Mouse (Mus musculus): Measurements from ENCODE around the gene Mto1. TPM values are rescaled to one million over a fixed set of nuclear protein-coding genes. Genes with fewer than 3 reads are reported as not detected.
"Not testable (repeated sequence)": the region's sequence is repeated elsewhere in the genome, so short reads cannot be mapped to it uniquely, and the experiment has no call there.

Gene Mto1
- total RNA-seq, 2 experiments from 2014 or later = 14.4 to 17.3 TPM

DNA sequence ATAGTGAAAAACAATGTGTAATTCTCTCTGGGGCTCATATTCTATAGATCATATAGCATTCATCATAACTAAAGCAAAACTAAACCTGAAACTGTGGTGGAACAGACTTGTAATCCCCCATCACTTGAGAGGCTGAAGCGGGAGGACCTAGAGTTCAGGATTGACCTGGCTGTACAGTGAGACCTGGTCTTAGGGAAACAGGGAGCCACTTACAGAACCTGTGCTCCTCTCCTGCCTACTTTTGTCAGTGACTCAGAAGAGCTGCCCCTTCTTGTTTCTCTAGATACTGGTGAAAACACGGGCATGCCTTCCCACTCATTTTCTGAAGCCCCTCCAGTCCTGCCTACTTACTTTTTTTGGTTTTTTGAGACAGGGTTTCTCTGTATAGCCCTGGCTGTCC lies 26.3 kb downstream of the Mto1 start:
- DNase-seq = no peak
- intact Hi-C loops (cut with DNase I; ENCODE audit: low total_unique reads) = loop anchor here (10.0 kb wide), 1 partner anchor 51 kb away; no protein-coding TSS in a partner anchor

DNA sequence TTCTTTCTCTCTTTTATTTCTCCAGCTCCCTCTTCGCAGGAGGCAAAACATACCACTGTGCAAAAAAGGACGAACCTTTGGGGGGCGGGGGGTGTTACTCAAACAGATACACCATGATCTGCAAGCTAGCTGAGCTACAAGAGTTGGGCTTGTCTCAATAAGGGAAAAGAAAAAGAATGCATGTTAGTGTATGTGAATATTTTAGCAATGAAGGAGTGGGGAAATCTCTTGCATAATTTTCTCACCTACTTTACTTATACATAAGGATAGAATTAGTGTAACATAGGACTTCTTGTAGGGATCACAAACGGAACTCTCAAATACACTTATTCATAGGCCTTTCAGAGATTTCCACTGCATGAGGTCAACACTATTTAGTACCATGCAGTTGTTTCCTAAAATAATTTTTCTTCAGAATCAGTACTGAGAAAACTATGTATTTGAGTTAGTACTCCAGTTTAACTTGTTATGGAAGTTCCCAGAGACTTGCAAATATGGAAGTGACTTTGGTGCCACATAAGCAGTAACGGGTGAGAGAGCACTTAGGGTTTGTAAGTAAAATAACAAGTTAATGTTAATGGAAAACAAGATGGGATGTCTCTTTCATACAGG lies 26.9 kb downstream of the Mto1 start:
- no peak for DNase-seq
- intact Hi-C loops (cut with DNase I; ENCODE audit: low total_unique reads) = loop anchor here (10.0 kb wide), 1 partner anchor 50 kb away; no protein-coding TSS in a partner anchor

DNA sequence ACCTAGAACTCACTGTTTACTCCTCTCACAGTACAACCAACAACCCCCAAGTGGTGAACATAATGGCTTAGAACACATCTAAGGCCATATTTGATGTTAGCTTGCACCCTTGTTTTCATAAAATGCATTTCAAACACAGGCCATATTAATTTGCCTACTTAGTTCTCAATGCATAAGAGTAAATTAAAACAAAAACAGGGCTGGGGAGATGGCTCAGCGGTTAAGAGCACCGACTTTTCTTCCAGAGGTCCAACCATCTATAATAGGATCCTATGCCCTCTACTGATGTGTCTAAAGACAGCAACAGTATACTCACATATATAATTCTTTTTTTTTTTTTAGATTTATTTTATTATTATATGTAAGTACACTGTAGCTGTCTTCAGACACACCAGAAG lies 27.4 kb downstream of the Mto1 start:
- no peak for DNase-seq
- intact Hi-C loops (cut with DNase I; ENCODE audit: low total_unique reads) = loop anchor here (10.0 kb wide), 1 partner anchor 49 kb away; no protein-coding TSS in a partner anchor

DNA sequence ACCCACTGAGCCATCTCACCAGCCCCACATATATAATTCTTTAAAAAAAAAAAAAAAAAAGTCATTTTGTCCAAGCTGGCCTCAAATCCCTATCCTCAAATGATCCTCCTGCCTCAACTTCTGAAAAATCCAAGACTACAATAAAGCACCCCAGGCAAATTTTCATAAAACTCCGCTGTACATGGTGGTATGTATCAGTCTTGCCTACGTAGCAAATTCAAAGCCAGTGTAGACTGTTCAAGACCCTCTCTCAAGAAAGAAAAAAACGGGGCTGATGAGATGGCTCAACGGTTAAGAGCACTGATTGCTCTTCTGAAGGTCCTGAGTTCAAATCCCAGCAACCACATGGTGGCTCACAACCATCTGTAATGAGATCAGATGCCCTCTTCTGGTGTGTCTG lies 27.9 kb downstream of the Mto1 start:
- DNase-seq = no peak
- intact Hi-C loops (cut with DNase I; ENCODE audit: low total_unique reads) = loop anchor here (10.0 kb wide), 1 partner anchor 49 kb away; no protein-coding TSS in a partner anchor

DNA sequence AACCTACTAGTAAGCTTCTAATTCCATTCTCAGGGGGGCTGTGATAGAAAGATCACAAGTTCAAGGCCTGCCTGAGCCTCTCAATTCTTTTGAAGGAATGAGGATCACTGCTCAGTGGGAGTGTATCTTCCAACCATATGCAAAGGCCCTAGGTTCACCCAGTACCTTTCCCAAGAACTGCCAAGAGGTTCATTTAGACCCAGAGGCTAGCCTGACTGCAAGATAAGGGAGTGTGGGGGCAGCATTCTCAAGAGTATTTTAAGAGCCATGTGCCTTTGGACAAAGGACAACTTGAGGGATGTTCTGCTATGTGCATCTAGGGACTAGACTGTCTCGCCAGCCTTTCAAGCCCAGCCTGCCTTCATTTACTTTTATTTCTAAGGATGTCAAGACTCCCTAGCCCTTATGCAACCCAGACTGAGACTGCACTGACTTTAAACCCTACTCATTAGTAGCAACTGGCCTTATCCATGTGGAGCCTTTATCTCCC lies 28.6 kb downstream of the Mto1 start:
- no peak for DNase-seq
- intact Hi-C loops (cut with DNase I; ENCODE audit: low total_unique reads) = loop anchor here (10.0 kb wide), 1 partner anchor 48 kb away; no protein-coding TSS in a partner anchor

DNA sequence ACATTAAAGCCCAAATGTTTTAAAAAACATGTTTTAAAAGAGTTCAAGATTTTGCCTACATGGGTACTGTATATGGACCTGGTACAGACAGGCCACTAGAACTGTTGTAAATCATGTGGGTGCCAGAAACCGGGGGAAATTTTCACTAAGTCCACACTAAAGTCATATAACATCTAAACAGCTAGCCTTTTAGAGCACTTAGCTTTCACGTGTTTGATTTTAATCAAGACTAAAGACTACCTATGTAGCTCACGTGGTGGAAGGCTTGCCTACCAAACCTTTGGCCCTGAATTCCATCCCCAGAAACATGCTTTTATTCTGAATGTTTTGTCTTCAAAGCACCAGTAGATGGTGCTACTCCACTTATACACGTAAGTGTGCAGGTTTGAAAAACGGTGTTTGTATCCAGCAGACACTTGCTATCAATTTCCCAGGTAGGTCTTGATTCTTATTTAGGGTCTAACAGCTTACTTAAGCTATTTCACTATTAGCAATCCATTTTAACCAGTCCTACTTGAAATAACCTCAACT lies 29.1 kb downstream of the Mto1 start:
- DNase-seq = no peak
- intact Hi-C loops (cut with DNase I; ENCODE audit: low total_unique reads) = loop anchor here (10.0 kb wide), 1 partner anchor 48 kb away; no protein-coding TSS in a partner anchor

DNA sequence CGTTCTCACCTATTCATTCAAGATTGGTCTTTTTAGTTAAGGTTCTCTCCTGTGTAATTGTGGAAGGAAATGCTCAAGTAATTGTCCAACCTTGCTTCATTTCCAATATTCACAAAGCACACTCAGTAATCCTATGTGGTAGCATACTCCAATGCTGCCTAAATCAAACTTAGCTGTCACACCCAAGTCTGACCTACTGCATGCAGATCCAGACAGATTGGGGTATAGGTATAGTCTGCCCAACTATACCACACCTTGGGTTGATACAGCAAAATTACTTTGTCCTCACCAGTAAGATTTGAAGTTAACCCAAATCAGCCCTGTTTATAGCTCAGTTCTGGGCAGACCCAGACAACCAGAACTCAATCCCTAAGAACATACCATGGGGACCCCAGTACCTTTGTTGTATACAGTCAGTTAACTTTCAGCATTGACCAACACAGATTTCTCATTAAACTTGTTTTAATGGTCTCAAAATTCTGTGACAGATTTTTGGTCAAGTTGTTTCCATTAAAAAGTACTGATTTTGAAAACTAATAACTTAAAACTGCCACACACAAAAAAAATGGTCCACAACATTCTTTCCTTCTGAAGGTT lies 30.1 kb downstream of the Mto1 start:
- intact Hi-C loops (cut with DNase I; ENCODE audit: low total_unique reads) = loop anchor here (10.0 kb wide), 1 partner anchor 47 kb away; no protein-coding TSS in a partner anchor
- not testable (repeated sequence) for DNase-seq

DNA sequence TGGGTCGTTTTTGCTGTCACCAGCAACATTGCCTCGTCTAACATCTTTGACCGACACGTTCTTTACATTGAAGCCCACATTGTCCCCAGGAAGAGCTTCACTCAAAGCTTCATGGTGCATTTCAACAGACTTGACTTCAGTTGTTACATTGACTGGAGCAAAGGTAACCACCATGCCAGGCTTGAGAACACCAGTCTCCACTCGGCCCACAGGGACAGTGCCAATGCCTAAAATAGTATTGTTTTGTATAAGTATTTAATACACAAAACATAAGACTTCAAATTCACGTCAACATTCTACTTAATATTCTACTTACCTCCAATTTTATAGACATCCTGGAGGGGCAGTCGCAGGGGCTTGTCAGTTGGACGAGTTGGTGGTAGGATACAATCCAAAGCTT lies 31.3 kb downstream of the Mto1 start:
- intact Hi-C loops (cut with DNase I; ENCODE audit: low total_unique reads) = loop anchor here (10.0 kb wide), 1 partner anchor 45 kb away; no protein-coding TSS in a partner anchor
- not testable (repeated sequence) for DNase-seq

DNA sequence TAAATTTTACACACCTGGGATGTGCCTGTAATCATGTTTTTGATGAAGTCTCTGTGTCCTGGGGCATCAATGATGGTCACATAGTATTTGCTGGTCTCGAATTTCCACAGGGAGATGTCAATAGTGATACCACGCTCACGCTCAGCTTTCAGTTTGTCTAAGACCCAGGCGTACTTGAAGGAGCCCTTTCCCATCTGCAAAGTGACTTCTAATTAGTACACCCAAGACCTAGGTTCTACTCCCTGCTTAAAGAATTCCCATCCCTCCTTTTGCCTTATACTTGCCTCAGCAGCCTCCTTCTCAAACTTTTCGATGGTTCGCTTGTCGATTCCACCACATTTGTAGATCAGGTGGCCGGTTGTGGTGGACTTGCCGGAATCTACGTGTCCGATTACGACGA lies 32.2 kb downstream of the Mto1 start:
- intact Hi-C loops (cut with DNase I; ENCODE audit: low total_unique reads); DNase-seq: not testable (repeated sequence)

DNA sequence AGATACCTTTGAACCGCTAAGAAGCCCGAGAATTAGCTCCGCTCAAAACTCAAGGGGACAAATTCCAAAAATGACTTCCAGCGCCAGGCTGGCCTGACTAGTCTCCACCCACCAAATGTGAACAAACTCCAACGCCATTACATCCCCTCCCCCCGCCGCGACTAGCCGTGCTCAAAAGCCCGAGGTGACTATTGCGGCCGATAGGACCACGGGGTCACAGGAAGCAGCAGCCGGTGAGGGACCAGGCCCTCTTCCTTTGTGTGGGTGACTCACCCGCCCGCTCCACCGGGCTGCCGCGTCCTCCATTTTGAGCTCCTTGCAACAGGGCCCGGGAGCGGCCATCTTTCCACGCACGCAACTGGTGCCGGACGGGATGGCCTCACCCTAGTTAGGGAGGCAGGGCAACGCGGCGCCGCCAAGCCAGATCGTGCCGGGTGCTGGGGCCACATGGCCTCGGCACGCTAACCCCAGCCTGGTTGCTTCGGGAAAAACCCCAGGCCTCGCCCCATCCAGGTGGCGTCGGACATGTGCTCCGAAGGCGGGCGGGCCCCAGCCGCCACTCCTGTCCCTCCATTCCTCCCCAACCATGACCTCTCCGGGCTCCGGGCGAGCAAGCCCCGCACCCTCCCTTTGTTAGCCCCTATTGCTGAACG lies 32.8 kb downstream of the Mto1 start:
- intact Hi-C loops (cut with DNase I; ENCODE audit: low total_unique reads) = no loop called here
- peak; percentile 78 for DNase-seq

DNA sequence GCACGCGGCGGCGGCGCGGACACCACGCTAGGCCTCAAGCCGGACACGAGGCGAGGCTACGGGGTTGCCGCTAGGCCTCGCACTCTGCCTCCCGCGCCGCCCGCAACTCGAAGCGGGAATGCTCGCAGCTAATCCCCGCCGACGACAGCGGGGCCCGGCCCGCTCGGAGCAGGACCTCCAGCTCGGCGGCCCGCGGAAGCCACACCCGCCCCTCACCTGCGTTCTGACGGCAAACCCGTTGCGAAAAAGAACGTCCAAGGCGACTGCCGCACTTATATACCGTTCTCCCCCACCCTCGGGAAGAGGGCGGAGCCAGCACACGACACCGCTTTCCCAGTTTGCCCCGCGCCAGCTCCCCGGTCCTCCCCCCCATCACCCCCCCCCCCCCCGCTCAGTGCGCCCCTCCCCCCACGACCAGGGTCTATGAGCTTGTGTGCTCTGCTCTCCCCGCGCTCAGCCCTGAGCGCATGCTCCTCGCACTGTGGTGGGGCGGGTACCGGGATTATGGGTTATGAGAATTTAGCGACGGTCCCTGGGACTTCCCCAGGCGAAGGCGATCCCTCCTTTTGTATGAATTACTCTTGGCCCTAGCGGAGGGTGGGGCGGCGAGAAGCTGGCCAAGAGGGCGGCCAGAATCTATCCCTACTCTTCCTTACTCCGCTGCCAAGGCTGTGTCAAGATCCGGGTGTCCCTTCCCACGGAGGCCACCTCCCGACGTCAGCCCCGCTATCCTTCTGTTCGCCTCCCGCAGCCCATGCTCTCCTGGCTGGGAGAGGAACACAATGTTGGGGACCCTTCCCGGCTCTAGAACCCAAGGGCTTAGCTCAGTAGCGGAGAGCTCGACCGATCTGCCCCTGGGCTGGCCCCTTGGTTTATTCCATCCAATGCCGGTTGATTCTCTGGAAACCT lies 33.7 kb downstream of the Mto1 start:
- intact Hi-C loops (cut with DNase I; ENCODE audit: low total_unique reads) = no loop called here
- peak; percentile 93 for DNase-seq

DNA sequence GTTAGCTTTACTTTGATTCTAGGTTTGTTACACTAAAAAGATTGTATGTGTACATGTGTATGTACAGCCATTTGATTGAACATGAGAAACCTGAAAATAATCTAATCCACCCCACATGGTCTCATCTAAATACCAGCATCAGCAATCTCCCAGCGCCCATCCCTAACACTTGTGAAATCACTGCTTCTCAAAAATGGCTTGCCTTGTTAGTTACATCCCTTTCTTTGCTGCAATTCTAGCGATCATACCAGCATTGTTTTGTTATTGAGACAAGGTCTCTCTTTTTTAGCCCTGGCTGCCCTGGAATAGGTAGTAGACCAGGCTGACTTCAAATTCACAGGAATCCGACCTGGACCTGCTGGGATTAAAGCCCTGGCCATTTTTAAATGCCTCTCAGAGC lies 34.4 kb downstream of the Mto1 start:
- intact Hi-C loops (cut with DNase I; ENCODE audit: low total_unique reads) = no loop called here
- DNase-seq = no peak

DNA sequence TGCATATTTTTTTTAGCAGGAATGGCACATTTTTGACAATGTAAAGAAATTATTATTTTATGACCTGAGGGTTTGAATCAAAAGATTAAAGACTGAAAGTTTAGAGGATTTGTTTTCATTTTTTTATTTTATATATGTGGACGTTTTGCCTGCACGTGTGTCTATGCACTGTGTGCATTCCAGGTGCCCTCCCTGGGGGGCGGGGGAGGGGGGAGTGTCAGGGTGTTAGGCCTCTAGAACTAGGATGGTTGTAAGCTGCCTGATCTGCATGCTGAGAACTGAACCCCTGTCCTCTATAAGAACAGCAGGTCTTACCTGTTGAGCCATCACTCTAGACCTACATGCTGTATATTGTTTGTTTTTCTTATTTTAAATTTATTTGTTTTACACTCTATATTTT lies 36.7 kb downstream of the Mto1 start:
- DNase-seq = no peak
- intact Hi-C loops (cut with DNase I; ENCODE audit: low total_unique reads) = no loop called here

DNA sequence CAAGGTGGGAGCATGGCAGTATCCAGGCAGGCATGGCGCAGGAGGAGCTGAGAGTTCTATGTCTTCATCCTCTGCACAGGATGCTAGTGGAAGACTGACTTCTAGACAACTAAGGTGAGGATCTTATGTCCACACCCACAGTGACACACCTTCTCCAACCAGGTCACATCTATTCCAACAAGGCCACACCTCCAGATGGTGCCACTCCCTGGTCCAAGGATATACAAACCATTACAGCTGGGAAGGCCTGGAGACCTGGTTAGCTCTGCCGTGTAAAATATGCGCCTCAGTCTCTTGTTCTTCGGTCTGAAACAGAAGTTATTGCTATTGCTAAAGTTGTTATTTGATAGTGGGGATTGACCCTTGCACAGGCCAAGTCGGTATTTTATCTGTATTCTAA lies 40.0 kb downstream of the Mto1 start:
- intact Hi-C loops (cut with DNase I; ENCODE audit: low total_unique reads); DNase-seq: not testable (repeated sequence)

DNA sequence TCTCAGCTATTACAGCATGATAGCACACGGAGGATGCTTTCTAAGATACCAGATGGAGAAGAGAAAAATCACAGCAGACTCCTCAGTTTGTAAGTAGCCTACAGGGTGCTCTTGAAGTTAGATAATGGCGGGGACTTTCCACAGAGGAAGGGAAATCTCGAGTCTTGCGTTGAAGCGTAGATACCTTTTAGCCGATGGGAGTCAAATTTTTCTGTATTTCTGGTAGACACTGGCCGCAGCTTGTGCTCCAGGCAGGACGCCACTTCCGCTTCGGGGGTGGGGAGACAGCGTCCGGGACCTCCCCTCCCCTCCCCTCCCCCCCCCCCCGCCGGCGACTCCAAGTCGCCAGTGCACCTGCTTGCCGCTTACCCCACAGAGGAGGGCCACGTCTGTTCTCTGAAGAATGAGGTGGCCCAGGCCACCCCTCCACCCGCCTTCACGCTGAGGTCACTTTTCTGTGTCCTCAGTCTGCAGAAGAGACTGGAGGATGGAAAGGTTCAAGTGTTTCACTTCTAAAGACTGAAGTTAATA lies 40.9 kb downstream of the Mto1 start, which contains the start of gene Eef1a1:
TSS of gene Eef1a1 (minus strand) at position 262 of the 531 bp plus-strand sequence.
- intact Hi-C loops (cut with DNase I; ENCODE audit: low total_unique reads) = no loop called here
- peak; percentile 79 for DNase-seq

DNA sequence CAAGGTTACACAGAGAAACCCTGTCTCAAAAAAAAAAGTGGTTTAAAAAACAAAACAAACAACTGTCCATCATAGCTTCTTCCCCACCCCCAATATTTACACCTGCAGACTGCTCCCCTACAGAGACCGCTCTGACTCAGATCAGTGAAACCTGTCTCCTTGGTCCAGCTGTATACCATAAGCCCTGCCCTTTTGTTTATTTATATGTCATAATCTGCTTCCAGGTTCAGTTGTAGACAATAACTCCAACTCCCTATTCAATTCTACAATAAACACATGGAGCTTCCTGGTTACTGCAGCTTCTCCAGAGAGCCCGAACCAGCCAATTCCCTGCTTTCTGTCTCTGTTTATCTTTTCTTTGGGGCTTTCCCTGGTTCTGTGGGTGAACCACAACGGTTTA lies 43.2 kb downstream of the Mto1 start:
- DNase-seq = no peak
- intact Hi-C loops (cut with DNase I; ENCODE audit: low total_unique reads) = no loop called here

DNA sequence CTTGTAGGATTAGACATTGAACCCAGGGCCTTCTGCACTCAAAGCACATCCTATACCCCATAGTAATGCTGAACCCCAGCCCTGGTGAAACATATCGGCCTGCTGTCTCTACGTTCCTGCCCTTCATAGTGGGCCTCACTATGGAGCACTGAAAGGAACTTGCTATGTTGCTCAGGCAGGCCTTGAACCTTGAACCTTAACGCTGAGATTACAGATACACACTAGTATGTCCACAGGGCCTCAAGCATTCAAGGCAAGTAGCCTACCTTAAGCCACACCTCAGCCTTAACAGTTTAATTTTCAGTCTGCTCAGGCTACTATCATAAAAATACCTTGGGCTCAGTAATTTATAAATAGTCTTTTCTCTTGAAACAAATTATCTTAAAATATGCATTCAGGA lies 44.2 kb downstream of the Mto1 start:
- DNase-seq = no peak
- intact Hi-C loops (cut with DNase I; ENCODE audit: low total_unique reads) = no loop called here

DNA sequence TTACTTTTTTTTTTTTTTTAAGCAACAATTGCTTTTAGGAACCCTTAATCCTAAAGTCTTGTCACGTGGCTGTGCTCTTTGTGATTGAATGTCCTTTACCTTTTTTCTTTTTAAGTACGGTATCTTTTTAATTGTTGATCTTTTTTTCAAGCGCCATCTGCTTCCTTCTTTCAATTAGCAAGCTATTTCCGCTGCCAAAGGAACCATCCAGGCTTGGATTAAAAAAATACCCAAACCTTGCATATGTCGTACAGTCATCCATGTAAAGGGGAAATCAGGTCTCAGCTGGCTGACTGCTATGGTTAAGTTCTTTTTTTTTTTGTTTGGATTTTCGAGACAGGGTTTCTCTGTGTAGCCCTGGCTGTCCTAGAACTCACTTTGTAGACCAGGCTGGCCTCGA lies 45.2 kb downstream of the Mto1 start:
- DNase-seq = no peak
- intact Hi-C loops (cut with DNase I; ENCODE audit: low total_unique reads) = no loop called here

DNA sequence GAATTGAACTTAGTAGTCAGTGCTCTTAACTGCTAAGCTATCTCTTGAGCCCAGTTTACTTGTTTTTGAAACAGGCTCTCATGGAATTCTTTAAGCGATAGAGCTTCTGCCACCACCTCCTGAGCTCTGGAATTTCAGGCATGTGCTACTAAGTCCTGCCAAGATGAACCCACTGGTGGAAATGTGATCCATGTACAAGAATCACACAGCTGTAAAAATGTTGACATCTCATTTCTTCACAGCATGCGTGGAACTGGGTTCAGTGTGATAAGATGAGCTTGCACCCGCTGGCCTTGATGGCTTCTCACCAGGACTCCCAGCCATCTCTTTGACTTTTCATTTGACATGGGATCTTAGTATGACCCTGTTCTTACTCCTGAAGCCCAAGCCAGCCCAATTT lies 52.4 kb downstream of the Mto1 start:
- intact Hi-C loops (cut with DNase I; ENCODE audit: low total_unique reads) = no loop called here
- no peak for DNase-seq
